Mouse (Mus musculus) C2C12 (cell line): ENCODE measurements around the gene Clk3.

Experiments
- CEBPB ChIP-seq: IDR thresholded peaks from one replicate; pipeline ENCODE4 v1.6.1; 2011; ENCODE audit warnings: low read depth, mild to moderate bottlenecking, control low read depth, moderate library complexity
- CTCF ChIP-seq: IDR thresholded peaks from one replicate; pipeline ENCODE4 v1.5.1; 2011; ENCODE audit not compliant: control insufficient read depth, insufficient read depth, insufficient read length
- FOSL1 ChIP-seq: IDR thresholded peaks from one replicate; pipeline ENCODE4 v1.8.0; 2011; ENCODE audit warnings: mild to moderate bottlenecking, low read length; ENCODE audit not compliant: poor library complexity, insufficient read depth, severe bottlenecking
- MYOG ChIP-seq: IDR thresholded peaks from one replicate; pipeline ENCODE4 v1.6.1; 2011; ENCODE audit not compliant: control insufficient read depth, insufficient read length; ENCODE audit errors: extremely low read depth
- USF1 ChIP-seq: IDR thresholded peaks from one replicate; pipeline ENCODE4 v1.6.1; 2011; ENCODE audit warnings: low read depth, mild to moderate bottlenecking, control low read depth, moderate library complexity

- no peak for TF ChIP-seq CTCF
- no peak for TF ChIP-seq FOSL1
- no peak for TF ChIP-seq CEBPB
- no peak for TF ChIP-seq MYOG
- TF ChIP-seq USF1, result no peak
These were observed 3.9 kb upstream of the Clk3 start for GRCm38 (mm10) chr9:57769539-57770069.
